9 mouse cellular contexts compared by ENCODE assay signal in the genomic region with DNA sequence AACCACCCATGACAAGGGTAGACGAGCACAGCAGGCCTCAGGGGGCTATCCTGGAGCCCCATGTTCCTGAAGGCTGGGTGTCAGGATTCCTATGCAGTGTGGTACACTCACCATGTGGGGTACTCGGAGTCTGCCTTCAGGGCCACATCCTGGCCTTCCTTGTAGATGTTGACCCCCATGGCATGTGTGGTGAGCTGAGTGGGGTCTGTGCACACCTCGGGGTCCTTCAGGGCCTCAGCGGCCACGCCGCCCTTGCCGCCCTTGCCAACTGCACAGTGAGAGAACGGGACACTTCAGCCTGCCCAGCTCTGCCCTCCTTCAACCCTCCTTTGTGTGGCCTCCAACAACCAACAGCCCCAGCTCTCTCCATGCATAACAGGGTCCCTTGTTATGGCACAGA. TPM values are rescaled to one million over a fixed set of nuclear protein-coding genes. Genes with fewer than 3 reads are reported as not detected.
DNase-seq lines count a peak whose midpoint lies in the region; ATAC-seq and TF ChIP-seq lines count a peak whose summit lies in the region.
"Had no signal": no experiment of that assay in that cellular context is flagged by ENCODE, and none has a peak within 500 bp of the region (broad histone marks: within the 10 kb centered on the region; RNA-seq: fewer than 3 reads in every experiment).

No protein-coding gene starts in this region.

- peak overlapping the region; percentile 55 for H3K4me3 ChIP-seq in heart, embryonic 11.5 days (ENCODE audit: low read depth, low read length)
- no peak overlapping the region for H3K4me3 ChIP-seq in ES-E14 (ENCODE audit: insufficient read depth in 1 of 2, low read depth in 1 of 2, low read length in 2 of 2, poor library complexity in 1 of 2, severe bottlenecking in 1 of 2)
- peak overlapping the region; percentile 52 for H3K4me3 ChIP-seq in hindbrain, embryonic 13.5 days
- H3K4me3 ChIP-seq in midbrain, embryonic 11.5 days (ENCODE audit: low read depth, low read length) = no peak overlapping the region

- no peak overlapping the region for H3K27ac ChIP-seq in heart, embryonic 11.5 days (ENCODE audit: low read depth, low read length)
- no peak overlapping the region for H3K27ac ChIP-seq in ES-E14 (ENCODE audit: insufficient read depth, low read depth, low read length, poor library complexity, severe bottlenecking)
- no peak overlapping the region for H3K27ac ChIP-seq in hindbrain, embryonic 13.5 days
- no peak overlapping the region for H3K27ac ChIP-seq in midbrain, embryonic 11.5 days (ENCODE audit: low read depth, low read length)

- in situ Hi-C loops in ES-E14 (cut with MboI; ENCODE audit: low sequenced_read_pairs in 2 of 2, unreplicated experiment in 2 of 2) = no loop called here

- WGBS in heart, embryonic 11.5 days (ENCODE audit: insufficient replicate concordance) = 93% methylated on average over 8 of the region's 8 CpGs
- 95% methylated on average over 8 of the region's 8 CpGs for WGBS in hindbrain, embryonic 13.5 days
- WGBS in midbrain, embryonic 11.5 days = 96% methylated on average over 8 of the region's 8 CpGs

- H3K36me3 ChIP-seq in heart, embryonic 11.5 days (ENCODE audit: control insufficient read depth, insufficient read depth, low read length) = peaks cover 15% of the 10 kb centered on the region
- peaks cover 22% of the 10 kb centered on the region; the same call in 1 of the 2 replicates for H3K36me3 ChIP-seq in ES-E14 (ENCODE audit: control insufficient read depth, insufficient read depth, low read length, poor library complexity, severe bottlenecking)
- peaks cover 51% of the 10 kb centered on the region for H3K36me3 ChIP-seq in hindbrain, embryonic 13.5 days
- H3K36me3 ChIP-seq in midbrain, embryonic 11.5 days (ENCODE audit: control insufficient read depth, insufficient read depth, low read length) = peaks cover 9% of the 10 kb centered on the region

- H3K9me3 ChIP-seq in heart, embryonic 11.5 days (replicated peaks; ENCODE audit: control insufficient read depth, low read length) = no peaks in the 10 kb centered on the region; the same call in 1 of the 2 replicates
- no peaks in the 10 kb centered on the region for H3K9me3 ChIP-seq in ES-E14 (ENCODE audit: control insufficient read depth, insufficient read depth, low read depth, low read length)
- H3K9me3 ChIP-seq in hindbrain, embryonic 13.5 days = no peaks in the 10 kb centered on the region
- H3K9me3 ChIP-seq in midbrain, embryonic 11.5 days (ENCODE audit: control insufficient read depth, low read length) = no peaks in the 10 kb centered on the region

- peak overlapping the region; percentile 43; the same call in 1 of the 2 replicates for H3K9ac ChIP-seq in heart, embryonic 11.5 days (ENCODE audit: low read depth, low read length)
- peak overlapping the region; percentile 9; the same call in 1 of the 2 replicates for H3K9ac ChIP-seq in ES-E14 (ENCODE audit: insufficient read depth, low read depth, low read length, poor library complexity, severe bottlenecking)
- H3K9ac ChIP-seq in hindbrain, embryonic 13.5 days = peak overlapping the region; percentile 82
- H3K9ac ChIP-seq in midbrain, embryonic 11.5 days (ENCODE audit: low read length) = peak overlapping the region; percentile 88

- no peak for DNase-seq in heart, postnatal 10 days
- no peak for DNase-seq in ES-E14 (ENCODE audit: low read depth, low spot score)
- no peak for DNase-seq in midbrain, embryonic 11.5 days (ENCODE audit: low spot score, missing footprints)
- no peak for DNase-seq in adrenal gland, postnatal 14 days
- no peak for DNase-seq in left cerebral cortex, adult 11 months (ENCODE audit: low spot score)
- DNase-seq in adrenal gland, adult (ENCODE audit: inconsistent age in 2 of 2, low spot score in 1 of 2) = no peak
- DNase-seq: thymus, postnatal 14 days had no signal

- peaks cover 2% of the 10 kb centered on the region for H3K27me3 ChIP-seq in heart, embryonic 11.5 days (ENCODE audit: control insufficient read depth, insufficient read depth, low read length)
- peaks cover 2% of the 10 kb centered on the region; the same call in 1 of the 2 replicates for H3K27me3 ChIP-seq in hindbrain, embryonic 13.5 days
- no peaks in the 10 kb centered on the region for H3K27me3 ChIP-seq in midbrain, embryonic 11.5 days (ENCODE audit: control insufficient read depth, insufficient read depth, low read length)

- H3K4me2 ChIP-seq in heart, embryonic 11.5 days = peak overlapping the region; percentile 80
- peak overlapping the region; percentile 64 for H3K4me2 ChIP-seq in hindbrain, embryonic 13.5 days
- peak overlapping the region; percentile 73 for H3K4me2 ChIP-seq in midbrain, embryonic 11.5 days

- peaks cover 13% of the 10 kb centered on the region for H3K4me1 ChIP-seq in heart, embryonic 11.5 days (ENCODE audit: control insufficient read depth, insufficient read depth, low read length)
- H3K4me1 ChIP-seq in ES-E14 (ENCODE audit: control insufficient read depth in 2 of 2, insufficient read depth in 2 of 2, low read length in 2 of 2, poor library complexity in 1 of 2) = peaks cover 3 to 10% of the 10 kb centered on the region in 2 experiments; a peak in 2 of 4 replicates
- H3K4me1 ChIP-seq in hindbrain, embryonic 13.5 days (replicated peaks) = peaks cover 28% of the 10 kb centered on the region
- H3K4me1 ChIP-seq in midbrain, embryonic 11.5 days (ENCODE audit: control insufficient read depth, insufficient read depth, low read length) = peaks cover 17% of the 10 kb centered on the region

- intact Hi-C loops in heart, postnatal 10 days (cut with DNase I) = no loop called here

- no peak for ATAC-seq in heart, embryonic 11.5 days (replicated peaks; ENCODE audit: insufficient number of reproducible peaks, low FRiP score, low TSS enrichment)
- peak; percentile 9; the same call in 1 of the 2 replicates for ATAC-seq in hindbrain, embryonic 13.5 days (ENCODE audit: low FRiP score)
- ATAC-seq in midbrain, embryonic 11.5 days (ENCODE audit: low FRiP score) = no peak

TF ChIP-seq in ES-E14, 5 proteins besides CTCF, POLR2A, EP300 and RAD21:
- TF ChIP-seq ZNF384 (IDR thresholded peaks at IDR 0.05; ENCODE audit: low read depth, low read length) = no peak
- TF ChIP-seq MAFK (IDR thresholded peaks at IDR 0.05; ENCODE audit: insufficient read depth, low read depth, low read length) = no peak
- no peak for TF ChIP-seq HCFC1 (IDR thresholded peaks at IDR 0.05; ENCODE audit: borderline replicate concordance, insufficient read depth, low read length)
- no peak for TF ChIP-seq ZC3H11A (IDR thresholded peaks at IDR 0.05; ENCODE audit: borderline replicate concordance, low read depth, low read length)
- no peak for TF ChIP-seq CHD2 (IDR thresholded peaks at IDR 0.05; ENCODE audit: low read depth, low read length)

RNA-seq across cellular contexts. Expression of a gene that starts 1.2 kb away (rescaled TPM):
- 247 and 257 TPM in 2 replicates for polyA plus RNA-seq in heart, embryonic 11.5 days (2014; fragmentation: Nextera tagmentation; extraction: Ambion mirVana)
- 100 to 1,000 TPM in 1 of 2 experiments, 10 to 100 TPM in 1; 93.4 to 108 TPM for total RNA-seq in heart, postnatal 10 days (2021)
- 114 and 138 TPM in 2 replicates for total RNA-seq in ES-E14 (2012; rRNA removed)
- polyA plus RNA-seq in hindbrain, embryonic 13.5 days (2015; fragmentation: Nextera tagmentation; extraction: Ambion mirVana) = 134 and 144 TPM in 2 replicates
- polyA plus RNA-seq in midbrain, embryonic 11.5 days (2014; fragmentation: Nextera tagmentation; extraction: Ambion mirVana) = 198 and 205 TPM in 2 replicates
- 108 and 113 TPM in 2 replicates for total RNA-seq in adrenal gland, postnatal 14 days (2021)

RNA-seq across cellular contexts. Expression of a gene that starts 1.2 kb away (rescaled TPM):
- 41.2 and 44.1 TPM in 2 replicates for polyA plus RNA-seq in heart, embryonic 11.5 days (2014; fragmentation: Nextera tagmentation; extraction: Ambion mirVana)
- total RNA-seq in heart, postnatal 10 days (2021) = 10 to 100 TPM; 66.5 to 68.3 TPM
- total RNA-seq in ES-E14 (2012; rRNA removed) = 72.3 and 90.2 TPM in 2 replicates
- 29.7 and 30.6 TPM in 2 replicates for polyA plus RNA-seq in hindbrain, embryonic 13.5 days (2015; fragmentation: Nextera tagmentation; extraction: Ambion mirVana)
- polyA plus RNA-seq in midbrain, embryonic 11.5 days (2014; fragmentation: Nextera tagmentation; extraction: Ambion mirVana) = 25.4 and 31.2 TPM in 2 replicates
- total RNA-seq in adrenal gland, postnatal 14 days (2021) = 95.0 and 100 TPM in 2 replicates

RNA-seq across cellular contexts. Expression of a gene that starts 12.8 kb away (rescaled TPM):
- 1.0 and 1.7 TPM in 2 replicates for polyA plus RNA-seq in heart, embryonic 11.5 days (2014; fragmentation: Nextera tagmentation; extraction: Ambion mirVana)
- total RNA-seq in heart, postnatal 10 days (2021) = under 1 TPM; 0.27 to 0.38 TPM
- 0.85 and 5.0 TPM in 2 replicates for total RNA-seq in ES-E14 (2012; rRNA removed)
- polyA plus RNA-seq in hindbrain, embryonic 13.5 days (2015; fragmentation: Nextera tagmentation; extraction: Ambion mirVana) = 16.4 and 16.9 TPM in 2 replicates
- 2.5 and 2.7 TPM in 2 replicates for polyA plus RNA-seq in midbrain, embryonic 11.5 days (2014; fragmentation: Nextera tagmentation; extraction: Ambion mirVana)
- 2.1 and 2.9 TPM in 2 replicates for total RNA-seq in adrenal gland, postnatal 14 days (2021)

RNA-seq across cellular contexts. Expression of a gene that starts 25.8 kb away (rescaled TPM):
- polyA plus RNA-seq in heart, embryonic 11.5 days (2014; fragmentation: Nextera tagmentation; extraction: Ambion mirVana) = 0.90 and 1.4 TPM in 2 replicates
- total RNA-seq in heart, postnatal 10 days (2021) = under 1 TPM; 0.14 to 0.37 TPM
- total RNA-seq in ES-E14 (2012; rRNA removed) = 5.2 and 15.2 TPM in 2 replicates
- 4.5 and 5.2 TPM in 2 replicates for polyA plus RNA-seq in hindbrain, embryonic 13.5 days (2015; fragmentation: Nextera tagmentation; extraction: Ambion mirVana)
- 3.9 and 4.0 TPM in 2 replicates for polyA plus RNA-seq in midbrain, embryonic 11.5 days (2014; fragmentation: Nextera tagmentation; extraction: Ambion mirVana)
- total RNA-seq in adrenal gland, postnatal 14 days (2021) = 0.90 and 1.6 TPM in 2 replicates

RNA-seq across cellular contexts. Expression of a gene that starts 27.2 kb away (rescaled TPM):
- polyA plus RNA-seq in heart, embryonic 11.5 days (2014; fragmentation: Nextera tagmentation; extraction: Ambion mirVana) = 30.2 and 32.1 TPM in 2 replicates
- 10 to 100 TPM; 43.2 to 46.4 TPM for total RNA-seq in heart, postnatal 10 days (2021)
- 27.3 and 34.6 TPM in 2 replicates for total RNA-seq in ES-E14 (2012; rRNA removed)
- polyA plus RNA-seq in hindbrain, embryonic 13.5 days (2015; fragmentation: Nextera tagmentation; extraction: Ambion mirVana) = 97.2 and 102 TPM in 2 replicates
- 42.0 and 46.2 TPM in 2 replicates for polyA plus RNA-seq in midbrain, embryonic 11.5 days (2014; fragmentation: Nextera tagmentation; extraction: Ambion mirVana)
- total RNA-seq in adrenal gland, postnatal 14 days (2021) = 38.7 and 46.9 TPM in 2 replicates

Comparison
In these comparisons a context has a peak if more than half of its experiments do, and no peak if none do; other contexts are left out.
1. H3K4me3 ChIP-seq: peak in heart, embryonic 11.5 days (single experiment) and hindbrain, embryonic 13.5 days (single experiment); none in ES-E14 (0 of 2) and midbrain, embryonic 11.5 days (single experiment).
2. H3K9ac ChIP-seq: peak in every context shown above with its lines; median percentile 88 in midbrain, embryonic 11.5 days; 82 in hindbrain, embryonic 13.5 days; 43 in heart, embryonic 11.5 days; 9 in ES-E14.
3. Peak in every context shown above with its lines, with median percentiles within 50 percentile points of each other: H3K4me2 ChIP-seq.